In genomic region chr13:59988393-59988965, GRCm38 (mm10) we compare ENCODE assay signal across 20 mouse cellular contexts.
"Had no signal": no experiment of that assay in that cellular context is flagged by ENCODE, and none has a peak within 500 bp of the region (broad histone marks: within the 10 kb centered on the region; RNA-seq: fewer than 3 reads in every experiment).

No protein-coding gene starts in this region.

- ATAC-seq: lung, postnatal 0 days; midbrain, embryonic 15.5 days had no signal

- H3K27me3 ChIP-seq: kidney, embryonic 15.5 days; liver, embryonic 13.5 days; megakaryocyte, embryonic 14.5 days; midbrain, embryonic 15.5 days; neural tube, embryonic 13.5 days; stomach, embryonic 15.5 days had no signal

- H3K27ac ChIP-seq: kidney, embryonic 15.5 days; left cerebral cortex, adult 2 months; liver, embryonic 13.5 days; midbrain, embryonic 10.5 days; midbrain, embryonic 15.5 days; neural tube, embryonic 13.5 days; stomach, embryonic 15.5 days had no signal

- H3K9ac ChIP-seq: kidney, embryonic 15.5 days; liver, embryonic 13.5 days; midbrain, embryonic 15.5 days; neural tube, embryonic 13.5 days; stomach, embryonic 15.5 days had no signal

- H3K4me3 ChIP-seq: kidney, embryonic 15.5 days; left cerebral cortex, adult 2 months; liver, embryonic 13.5 days; megakaryocyte, embryonic 14.5 days; midbrain, embryonic 10.5 days; midbrain, embryonic 15.5 days; neural tube, embryonic 13.5 days; stomach, embryonic 15.5 days had no signal

- H3K9me3 ChIP-seq: kidney, embryonic 15.5 days; liver, embryonic 13.5 days; megakaryocyte, embryonic 14.5 days; midbrain, embryonic 10.5 days; midbrain, embryonic 15.5 days; stomach, embryonic 15.5 days had no signal

- H3K4me1 ChIP-seq: liver, embryonic 13.5 days; megakaryocyte, embryonic 14.5 days; neural tube, embryonic 13.5 days; stomach, embryonic 15.5 days had no signal

- H3K4me2 ChIP-seq: kidney, embryonic 15.5 days; liver, embryonic 13.5 days; midbrain, embryonic 15.5 days; neural tube, embryonic 13.5 days; stomach, embryonic 15.5 days had no signal

- DNase-seq: kidney, adult 11 months; kidney, adult 8-10 months; kidney, postnatal 10 days; kidney, postnatal 36 days; layer of hippocampus, postnatal 36 days; liver, embryonic 13.5 days; lung, adult 2 months; lung, postnatal 36 days; retina, postnatal 1 day; right cerebral cortex, postnatal 25 days; spleen, adult 18-20 months; thymus, postnatal 25 days had no signal

- H3K36me3 ChIP-seq: kidney, embryonic 15.5 days; liver, embryonic 13.5 days; midbrain, embryonic 10.5 days; midbrain, embryonic 15.5 days; neural tube, embryonic 13.5 days; stomach, embryonic 15.5 days had no signal
